Mouse (Mus musculus) limb, embryonic 15.5 days (tissue): ENCODE measurements at regions not wholly inside any gene's neighbourhood (a gene's known extent, or its start where the extent isn't known, plus 50 kb on each side); places are given as distances from the start of the nearest gene placed in this dataset.

Experiments
- ATAC-seq: fragments of 200-750 bp; cut with Nextera tagmentation; 2 replicates; pipeline ENCODE4 v1.8.0; 2017; ENCODE audit warnings: low read depth, moderate TSS enrichment; ENCODE audit not compliant: insufficient number of reproducible peaks, low FRiP score, low TSS enrichment
- H3K27ac ChIP-seq: fragments of 300-500 bp; sonication (generic); 2 replicates; pipeline ENCODE4 v1.5.1; 2015; ENCODE audit warnings: moderate library complexity, mild to moderate bottlenecking, inconsistent platforms
- H3K27me3 ChIP-seq: fragments of 300-500 bp; sonication (generic); 2 replicates; pipeline ENCODE4 v1.6.1; 2015; ENCODE audit warnings: inconsistent platforms
- H3K36me3 ChIP-seq: fragments of 300-500 bp; sonication (generic); 2 replicates; pipeline ENCODE4 v1.6.1; 2015; ENCODE audit warnings: inconsistent platforms
- H3K4me1 ChIP-seq: fragments of 300-500 bp; sonication (generic); 2 replicates; pipeline ENCODE4 v1.6.1; 2015; ENCODE audit warnings: inconsistent platforms
- H3K4me2 ChIP-seq: fragments of 300-500 bp; sonication (generic); 2 replicates; pipeline ENCODE4 v1.6.1; 2015; ENCODE audit warnings: mild to moderate bottlenecking, inconsistent platforms
- H3K4me3 ChIP-seq: fragments of 300-500 bp; sonication (generic); 2 replicates; pipeline ENCODE4 v1.5.1; 2015; ENCODE audit warnings: mild to moderate bottlenecking, inconsistent platforms
- H3K9ac ChIP-seq: fragments of 300-500 bp; sonication (generic); 2 replicates; pipeline ENCODE4 v1.6.1; 2015; ENCODE audit warnings: inconsistent platforms
- H3K9me3 ChIP-seq: fragments of 300-500 bp; sonication (generic); 2 replicates; pipeline ENCODE4 v1.6.1; 2016; ENCODE audit warnings: inconsistent platforms
- WGBS: fragments of 180-500 bp; shearing (Covaris S2); methylation state at CpG from one replicate; pipeline ENCODE4 v1.1.7; 2015; 5-methylcytosine and 5-hydroxymethylcytosine counted together

DNA sequence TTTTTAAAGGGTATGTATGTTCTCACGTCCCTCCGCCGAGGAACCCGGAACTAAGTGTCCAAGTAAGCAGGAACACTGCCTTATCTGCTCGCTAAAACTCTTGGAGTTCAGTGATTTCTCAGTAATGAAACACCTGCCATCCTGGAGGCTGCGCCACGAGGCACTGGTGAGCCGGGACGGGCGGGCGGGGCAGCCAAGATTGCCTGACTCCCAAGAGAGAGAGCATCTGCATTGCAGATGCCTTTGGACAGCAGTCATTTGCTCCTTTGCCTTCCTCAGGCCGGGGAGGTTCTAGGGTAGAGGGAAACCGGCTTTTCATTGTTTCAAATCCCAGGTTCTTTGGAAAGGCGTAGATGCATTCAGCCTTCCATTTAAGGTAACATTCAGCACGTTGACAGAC, 450.8 kb downstream of the Zfp704 start:
- H3K4me2 ChIP-seq, result no peak overlapping the region

DNA sequence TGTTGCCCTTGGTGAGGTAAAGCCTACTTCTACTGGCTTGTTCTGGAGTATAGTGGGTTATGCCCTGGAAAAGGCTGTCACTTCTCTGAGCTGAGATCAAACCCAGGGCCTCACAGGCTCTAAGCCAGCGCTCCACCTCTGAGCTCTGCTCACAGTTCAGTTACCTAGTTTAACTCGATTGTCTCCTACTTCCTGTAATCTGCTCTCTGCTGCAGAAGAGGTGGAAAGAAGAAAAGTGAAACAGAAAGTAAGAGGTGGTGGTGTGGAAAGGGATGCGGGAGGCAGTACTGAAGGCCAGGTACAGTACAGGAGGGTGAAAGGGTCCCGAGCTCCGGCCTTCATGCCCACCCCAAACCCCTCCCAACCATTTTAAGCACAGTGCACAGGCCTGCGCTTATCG, 455.7 kb downstream of the Zfp704 start:
- H3K27me3 ChIP-seq, result no peaks in the 10 kb centered on the region
- H3K4me1 ChIP-seq, result peaks cover 8% of the 10 kb centered on the region; the same call in 1 of the 2 replicates
- WGBS, result 81% methylated on average over 7 of the region's 7 CpGs
- no peak overlapping the region for H3K4me3 ChIP-seq
- no peak overlapping the region for H3K27ac ChIP-seq
- H3K9me3 ChIP-seq, result no peaks in the 10 kb centered on the region
- ATAC-seq, result no peak
- H3K4me2 ChIP-seq, result no peak overlapping the region
- no peak overlapping the region for H3K9ac ChIP-seq
- H3K36me3 ChIP-seq, result no peaks in the 10 kb centered on the region

More for the DNA sequence above, 450.8 kb downstream of the Zfp704 start:
- Histone ChIP-seq H3K27me3 (no peaks in the 10 kb centered on the region), H3K9ac (no peak overlapping the region), H3K4me1 (peaks cover 3% of the 10 kb centered on the region; the same call in 1 of the 2 replicates), H3K4me3 (no peak overlapping the region), H3K36me3 (no peaks in the 10 kb centered on the region), H3K27ac (no peak overlapping the region), H3K9me3 (no peaks in the 10 kb centered on the region)
- WGBS, result 25% methylated on average over 15 of the region's 15 CpGs
- ATAC-seq, result no peak

DNA sequence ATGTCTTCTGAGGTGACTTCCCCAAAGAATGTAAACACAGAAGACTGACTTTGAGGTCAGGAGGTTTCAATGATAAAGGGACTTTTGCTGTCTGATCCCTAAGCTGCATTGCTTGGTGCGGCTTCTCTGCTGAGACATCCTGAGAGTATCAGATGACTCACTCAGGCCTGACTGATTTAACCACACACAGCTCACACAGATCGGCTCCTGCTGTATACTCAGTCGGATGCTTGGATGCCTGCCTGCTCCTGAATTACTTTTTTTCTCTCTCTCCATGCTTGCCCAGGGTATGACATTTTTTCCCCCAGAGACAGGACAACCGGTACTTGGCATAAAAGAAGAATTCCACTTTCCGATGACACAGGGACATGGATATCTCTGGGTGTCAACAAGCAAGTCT, 456.2 kb downstream of the Zfp704 start:
- WGBS, result 47% methylated on average over 5 of the region's 5 CpGs
- no peak overlapping the region for H3K9ac ChIP-seq
- H3K4me1 ChIP-seq, result peaks cover 8% of the 10 kb centered on the region; the same call in 1 of the 2 replicates
- no peaks in the 10 kb centered on the region for H3K9me3 ChIP-seq
- no peak overlapping the region for H3K4me3 ChIP-seq
- no peak overlapping the region for H3K27ac ChIP-seq
- no peak for ATAC-seq
- H3K27me3 ChIP-seq, result no peaks in the 10 kb centered on the region
- H3K36me3 ChIP-seq, result no peaks in the 10 kb centered on the region
- no peak overlapping the region for H3K4me2 ChIP-seq

DNA sequence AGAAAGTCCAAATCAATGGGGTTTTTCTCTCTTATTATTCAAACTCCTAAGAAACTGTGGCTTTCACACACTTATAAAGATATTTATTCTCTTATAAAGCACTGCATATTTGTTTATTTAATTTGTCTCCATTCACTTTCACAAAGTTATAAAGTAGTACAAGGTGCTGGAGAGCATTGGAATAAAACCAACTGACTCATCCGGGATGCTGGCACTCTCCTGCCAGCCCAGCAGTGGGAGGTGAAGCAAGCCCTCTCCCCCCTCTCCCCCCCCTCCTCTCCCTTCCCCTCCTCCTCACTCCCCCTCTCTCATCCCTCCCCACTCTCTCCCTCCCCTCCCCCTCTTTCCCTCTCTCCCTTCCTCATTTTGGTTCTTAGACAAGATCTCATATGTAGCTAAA, 457.6 kb downstream of the Zfp704 start:
- H3K27me3 ChIP-seq, result no peaks in the 10 kb centered on the region
- no peak for ATAC-seq
- H3K4me3 ChIP-seq, result no peak overlapping the region
- no peak overlapping the region for H3K4me2 ChIP-seq
- no peak overlapping the region for H3K9ac ChIP-seq
- 30% methylated on average over 1 of the region's 1 CpGs for WGBS
- H3K27ac ChIP-seq, result no peak overlapping the region
- peaks cover 8% of the 10 kb centered on the region; the same call in 1 of the 2 replicates for H3K4me1 ChIP-seq
- H3K36me3 ChIP-seq, result no peaks in the 10 kb centered on the region
- no peaks in the 10 kb centered on the region for H3K9me3 ChIP-seq

GRCm38 (mm10) chr3:9151590-9151989, 458.3 kb downstream of the Zfp704 start:
- Histone ChIP-seq H3K9ac (no peak overlapping the region), H3K36me3 (no peaks in the 10 kb centered on the region), H3K9me3 (no peaks in the 10 kb centered on the region), H3K4me2 (no peak overlapping the region), H3K4me1 (peaks cover 8% of the 10 kb centered on the region; the same call in 1 of the 2 replicates), H3K27me3 (no peaks in the 10 kb centered on the region), H3K4me3 (no peak overlapping the region), H3K27ac (no peak overlapping the region)
- ATAC-seq, result no peak
- 66% methylated on average over 1 of the region's 2 CpGs for WGBS

DNA sequence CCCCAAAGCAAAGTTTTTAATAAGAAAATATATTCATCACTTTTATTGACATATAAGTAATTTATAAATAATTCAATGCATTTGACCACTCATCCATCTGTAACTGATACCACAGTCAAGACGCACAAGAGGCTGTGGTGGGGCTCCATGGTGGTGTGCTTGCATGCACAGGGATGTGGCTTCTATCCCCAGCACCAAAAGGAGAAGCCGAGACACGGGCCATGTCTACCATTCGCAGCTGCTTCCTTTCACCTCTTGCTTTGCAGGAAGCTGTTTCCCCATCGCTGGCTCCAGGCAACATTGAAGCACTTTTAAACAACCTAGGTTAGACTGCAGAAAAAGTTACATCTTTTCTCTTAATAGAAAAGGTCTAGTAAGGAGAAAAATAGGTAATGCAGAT, 461.3 kb downstream of the Zfp704 start:
- no peak overlapping the region for H3K4me2 ChIP-seq
- no peaks in the 10 kb centered on the region for H3K36me3 ChIP-seq
- no peak for ATAC-seq
- H3K9ac ChIP-seq, result no peak overlapping the region
- peaks cover under 1% of the 10 kb centered on the region; the same call in 1 of the 2 replicates for H3K4me1 ChIP-seq
- 81% methylated on average over 5 of the region's 5 CpGs for WGBS
- H3K9me3 ChIP-seq, result no peaks in the 10 kb centered on the region
- H3K27ac ChIP-seq, result no peak overlapping the region
- H3K27me3 ChIP-seq, result no peaks in the 10 kb centered on the region
- no peak overlapping the region for H3K4me3 ChIP-seq

DNA sequence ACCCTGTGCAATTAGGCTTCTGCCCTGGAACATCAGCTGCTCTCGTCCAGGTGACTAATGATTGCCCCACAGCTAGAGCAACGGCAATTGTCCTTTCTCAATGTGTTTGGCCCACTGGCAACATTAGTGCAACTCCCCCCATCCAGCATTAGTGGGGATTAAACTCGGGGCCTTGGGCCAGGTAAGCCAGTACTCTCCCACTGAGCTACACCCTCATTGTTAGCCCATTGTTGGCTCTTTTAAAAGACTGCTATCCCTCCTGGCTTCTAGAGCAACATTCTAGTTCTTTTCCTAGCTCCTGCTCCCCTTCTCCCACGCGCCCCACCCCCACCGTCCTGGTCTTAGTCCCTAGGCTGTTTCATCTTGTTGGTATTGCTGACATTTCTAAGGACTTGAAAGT, 463.4 kb downstream of the Zfp704 start:
- no peaks in the 10 kb centered on the region for H3K36me3 ChIP-seq
- no peak overlapping the region for H3K27ac ChIP-seq
- WGBS, result 57% methylated on average over 6 of the region's 6 CpGs
- H3K9ac ChIP-seq, result no peak overlapping the region
- H3K4me3 ChIP-seq, result no peak overlapping the region
- ATAC-seq, result no peak
- H3K4me2 ChIP-seq, result no peak overlapping the region
- H3K27me3 ChIP-seq, result no peaks in the 10 kb centered on the region
- no peaks in the 10 kb centered on the region for H3K9me3 ChIP-seq
- H3K4me1 ChIP-seq, result no peaks in the 10 kb centered on the region

DNA sequence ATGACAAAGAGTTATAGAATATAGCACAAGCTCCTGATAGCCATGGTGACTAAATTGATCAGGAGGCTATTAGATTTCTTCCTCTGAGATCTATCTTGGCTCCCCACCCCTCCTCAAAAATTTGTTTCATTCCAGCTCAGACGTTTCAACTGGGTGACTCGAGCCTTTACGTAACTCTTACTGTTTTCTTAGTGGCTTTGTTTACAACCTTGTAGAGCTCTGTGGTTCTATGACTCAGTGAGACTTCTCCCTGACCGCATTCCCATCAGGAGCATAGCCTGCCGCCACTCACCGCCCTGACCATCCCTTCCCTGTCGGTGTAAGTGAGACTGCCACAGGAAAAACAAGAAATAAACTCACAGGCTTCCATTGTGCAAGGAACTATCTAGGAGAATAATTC, 464.3 kb downstream of the Zfp704 start:
- ATAC-seq, result no peak

GRCm38 (mm10) chr3:9141836-9142235, 468.0 kb downstream of the Zfp704 start:
- no peaks in the 10 kb centered on the region for H3K9me3 ChIP-seq
- no peak overlapping the region for H3K4me2 ChIP-seq
- H3K36me3 ChIP-seq, result no peaks in the 10 kb centered on the region
- no peak for ATAC-seq
- whole genome bisulfite sequencing, result 76% methylated on average over 5 of the region's 5 CpGs
- no peaks in the 10 kb centered on the region for H3K27me3 ChIP-seq
- H3K9ac ChIP-seq, result no peak overlapping the region
- no peak overlapping the region for H3K4me3 ChIP-seq
- no peak overlapping the region for H3K27ac ChIP-seq
- H3K4me1 ChIP-seq, result no peaks in the 10 kb centered on the region

More for the DNA sequence above, 464.3 kb downstream of the Zfp704 start:
- 79% methylated on average over 7 of the region's 7 CpGs for WGBS
- Histone ChIP-seq H3K9ac (no peak overlapping the region), H3K9me3 (no peaks in the 10 kb centered on the region), H3K4me1 (no peaks in the 10 kb centered on the region), H3K27me3 (no peaks in the 10 kb centered on the region), H3K4me3 (no peak overlapping the region), H3K4me2 (no peak overlapping the region), H3K27ac (no peak overlapping the region), H3K36me3 (no peaks in the 10 kb centered on the region)

DNA sequence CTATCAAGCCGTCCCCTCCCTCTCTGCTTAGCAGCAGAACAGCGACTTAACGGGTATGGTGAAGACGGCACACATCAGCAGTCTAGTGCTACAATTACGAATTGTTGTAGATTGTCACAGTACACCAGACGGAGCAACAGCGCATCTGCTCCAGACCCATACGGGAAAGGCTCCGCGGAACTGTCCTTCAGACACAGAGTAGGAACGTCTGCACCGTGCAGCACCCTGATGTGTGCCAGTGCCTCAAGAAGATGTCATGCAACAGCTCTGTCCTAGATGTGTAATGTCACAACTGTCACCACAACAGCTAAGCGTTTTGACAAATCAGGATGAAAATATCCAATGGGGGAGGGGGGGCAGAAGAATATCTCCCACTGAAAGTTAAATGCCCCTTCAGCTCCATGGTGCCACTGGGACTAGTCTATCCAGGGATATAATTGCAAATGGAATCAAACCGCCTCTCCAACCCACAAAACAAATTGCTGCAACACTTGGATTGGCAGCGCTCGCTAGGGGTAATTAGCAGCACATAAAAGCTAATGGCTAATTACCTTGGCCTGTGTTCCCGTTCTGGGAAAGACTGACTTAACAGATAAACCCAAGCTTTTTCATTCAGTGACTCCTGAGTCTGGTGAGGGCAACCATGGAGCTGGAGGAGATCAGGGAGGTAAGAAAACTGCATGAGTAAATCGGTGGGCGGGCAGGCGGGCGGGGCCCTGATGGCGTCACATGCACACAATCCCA, 472.6 kb downstream of the Zfp704 start:
- WGBS, result 71% methylated on average over 22 of the region's 22 CpGs
- no peak for ATAC-seq
- Histone ChIP-seq H3K36me3 (no peaks in the 10 kb centered on the region), H3K27ac (no peak overlapping the region), H3K9ac (no peak overlapping the region), H3K4me2 (no peak overlapping the region), H3K27me3 (no peaks in the 10 kb centered on the region), H3K4me3 (no peak overlapping the region), H3K4me1 (no peaks in the 10 kb centered on the region), H3K9me3 (no peaks in the 10 kb centered on the region)

GRCm38 (mm10) chr3:9133991-9134390, 475.9 kb downstream of the Zfp704 start:
- Histone ChIP-seq H3K9me3 (no peaks in the 10 kb centered on the region), H3K4me3 (no peak overlapping the region), H3K4me2 (no peak overlapping the region), H3K36me3 (no peaks in the 10 kb centered on the region), H3K4me1 (no peaks in the 10 kb centered on the region), H3K27ac (no peak overlapping the region), H3K9ac (no peak overlapping the region), H3K27me3 (no peaks in the 10 kb centered on the region)
- no peak for ATAC-seq
- WGBS, result 44% methylated on average over 12 of the region's 12 CpGs

- Histone ChIP-seq H3K4me3 (no peak overlapping the region), H3K9ac (no peak overlapping the region), H3K27ac (no peak overlapping the region), H3K27me3 (no peaks in the 10 kb centered on the region), H3K4me2 (no peak overlapping the region), H3K9me3 (no peaks in the 10 kb centered on the region), H3K36me3 (no peaks in the 10 kb centered on the region), H3K4me1 (no peaks in the 10 kb centered on the region)
- ATAC-seq, result no peak
- 56% methylated on average over 12 of the region's 12 CpGs for WGBS
These were observed 477.7 kb downstream of the Zfp704 start for GRCm38 (mm10) chr3:9132104-9132751.
